Mouse (Mus musculus): ENCODE measurements around the gene Rad23a. TPM values are rescaled to one million over a fixed set of nuclear protein-coding genes. Genes with fewer than 3 reads are reported as not detected.

Rad23a gene
- polyA plus RNA-seq, 1 experiment from 2014 or later = 115 TPM

- ATAC-seq = no peak
- no peaks in the 10 kb centered on the region for H3K36me3 ChIP-seq (ENCODE audit: control insufficient read depth, insufficient read depth, low read length)
- no peak overlapping the region for H3K9ac ChIP-seq (ENCODE audit: low read depth, low read length)
- peaks cover 89% of the 10 kb centered on the region for H3K27me3 ChIP-seq (replicated peaks; ENCODE audit: control insufficient read depth, insufficient read depth, low read length)
- H3K4me1 ChIP-seq (ENCODE audit: control insufficient read depth, insufficient read depth, low read length) = peaks cover 14% of the 10 kb centered on the region
- no peak overlapping the region for H3K4me3 ChIP-seq (ENCODE audit: low read length)
- 7% methylated on average over 38 of the region's 38 CpGs for WGBS
- no peak overlapping the region for H3K27ac ChIP-seq (ENCODE audit: low read length)
- H3K9me3 ChIP-seq (ENCODE audit: control insufficient read depth, low read length) = no peaks in the 10 kb centered on the region
- H3K4me2 ChIP-seq (ENCODE audit: low read depth, low read length) = peak overlapping the region; percentile 3; the same call in 1 of the 2 replicates
These were observed 54.4 kb downstream of the Rad23a start for GRCm38 (mm10) chr8:84785756-84786677.

- H3K4me2 ChIP-seq (ENCODE audit: low read depth, low read length) = no peak overlapping the region
- peaks cover 95% of the 10 kb centered on the region for H3K27me3 ChIP-seq (replicated peaks; ENCODE audit: control insufficient read depth, insufficient read depth, low read length)
These were observed 55.0 kb downstream of the Rad23a start for GRCm38 (mm10) chr8:84785506-84785755.

GRCm38 (mm10) chr8:84784681-84785505 lies 55.6 kb downstream of the Rad23a start:
- no peak overlapping the region for H3K27ac ChIP-seq (ENCODE audit: low read length)
- no peak overlapping the region for H3K4me2 ChIP-seq (ENCODE audit: low read depth, low read length)
- no peaks in the 10 kb centered on the region for H3K9me3 ChIP-seq (ENCODE audit: control insufficient read depth, low read length)
- H3K9ac ChIP-seq (ENCODE audit: low read depth, low read length) = no peak overlapping the region
- WGBS = 9% methylated on average over 48 of the region's 48 CpGs
- H3K4me3 ChIP-seq (ENCODE audit: low read length) = no peak overlapping the region
- no peaks in the 10 kb centered on the region for H3K36me3 ChIP-seq (ENCODE audit: control insufficient read depth, insufficient read depth, low read length)
- H3K4me1 ChIP-seq (ENCODE audit: control insufficient read depth, insufficient read depth, low read length) = peaks cover 12% of the 10 kb centered on the region
- no peak for ATAC-seq
- peaks cover 93% of the 10 kb centered on the region for H3K27me3 ChIP-seq (replicated peaks; ENCODE audit: control insufficient read depth, insufficient read depth, low read length)

More at GRCm38 (mm10) chr8:84785506-84785755, 55.0 kb downstream of the Rad23a start:
- no peaks in the 10 kb centered on the region for H3K9me3 ChIP-seq (ENCODE audit: control insufficient read depth, low read length)
- peaks cover 12% of the 10 kb centered on the region for H3K4me1 ChIP-seq (ENCODE audit: control insufficient read depth, insufficient read depth, low read length)
- WGBS = 16% methylated on average over 11 of the region's 11 CpGs
- no peak for ATAC-seq
- no peak overlapping the region for H3K4me3 ChIP-seq (ENCODE audit: low read length)
- no peak overlapping the region for H3K27ac ChIP-seq (ENCODE audit: low read length)
- H3K9ac ChIP-seq (ENCODE audit: low read depth, low read length) = no peak overlapping the region
- no peaks in the 10 kb centered on the region for H3K36me3 ChIP-seq (ENCODE audit: control insufficient read depth, insufficient read depth, low read length)

Small RNAs within 50 kb of the gene (microRNA-seq; reads per million reads assigned to microRNA genes)
- 2.0 reads per million for gene Mir7069

Other genes starting within 250 kb of the Rad23a start
- 77.7 and 78.7 TPM in 2 replicates for gene Ier2, start 177.8 kb downstream of the Rad23a start, polyA plus RNA-seq (2015; fragmentation: Nextera tagmentation; extraction: Ambion mirVana)
- 60.0 and 67.1 TPM in 2 replicates for gene Trmt1, start 154.4 kb downstream of the Rad23a start, polyA plus RNA-seq (2015; fragmentation: Nextera tagmentation; extraction: Ambion mirVana)
- 11.0 and 14.8 TPM in 2 replicates for gene Nacc1, start 152.8 kb downstream of the Rad23a start, polyA plus RNA-seq (2015; fragmentation: Nextera tagmentation; extraction: Ambion mirVana)
- 4.9 and 5.0 TPM in 2 replicates for gene Lyl1, start 139.2 kb downstream of the Rad23a start, polyA plus RNA-seq (2015; fragmentation: Nextera tagmentation; extraction: Ambion mirVana)
- gene G430095P16Rik, start 117.7 kb downstream of the Rad23a start, polyA plus RNA-seq (2015; fragmentation: Nextera tagmentation; extraction: Ambion mirVana) = 2.0 and 2.6 TPM in 2 replicates
- gene Nfix, start 40.3 kb downstream of the Rad23a start, polyA plus RNA-seq (2015; fragmentation: Nextera tagmentation; extraction: Ambion mirVana) = 9.7 and 11.8 TPM in 2 replicates
- 4.2 and 4.4 TPM in 2 replicates for gene Dand5, start 17.8 kb downstream of the Rad23a start, polyA plus RNA-seq (2015; fragmentation: Nextera tagmentation; extraction: Ambion mirVana)
- gene Gadd45gip1, start 9.1 kb downstream of the Rad23a start, polyA plus RNA-seq (2015; fragmentation: Nextera tagmentation; extraction: Ambion mirVana) = 61.8 and 63.4 TPM in 2 replicates
- 1,204 and 1,241 TPM in 2 replicates for gene Calr, start 6.3 kb upstream of the Rad23a start, polyA plus RNA-seq (2015; fragmentation: Nextera tagmentation; extraction: Ambion mirVana)
- 86.0 and 91.7 TPM in 2 replicates for gene Farsa, start 16.3 kb upstream of the Rad23a start, polyA plus RNA-seq (2015; fragmentation: Nextera tagmentation; extraction: Ambion mirVana)
- 39.5 and 45.4 TPM in 2 replicates for gene Syce2, start 31.4 kb upstream of the Rad23a start, polyA plus RNA-seq (2015; fragmentation: Nextera tagmentation; extraction: Ambion mirVana)
- 53.3 and 53.8 TPM in 2 replicates for gene Gcdh, start 53.3 kb upstream of the Rad23a start, polyA plus RNA-seq (2015; fragmentation: Nextera tagmentation; extraction: Ambion mirVana)
- gene Klf1, start 61.3 kb upstream of the Rad23a start, polyA plus RNA-seq (2015; fragmentation: Nextera tagmentation; extraction: Ambion mirVana) = 4.9 and 10.3 TPM in 2 replicates
- gene Dnase2a, start 67.9 kb upstream of the Rad23a start, polyA plus RNA-seq (2015; fragmentation: Nextera tagmentation; extraction: Ambion mirVana) = 7.3 and 10.2 TPM in 2 replicates
- gene Mast1, start 96.7 kb upstream of the Rad23a start, polyA plus RNA-seq (2015; fragmentation: Nextera tagmentation; extraction: Ambion mirVana) = 1.2 and 1.6 TPM in 2 replicates
- 0.18 and 0.24 TPM in 2 replicates for gene Rtbdn, start 106.3 kb upstream of the Rad23a start, polyA plus RNA-seq (2015; fragmentation: Nextera tagmentation; extraction: Ambion mirVana)
- not detected in 2 replicates for gene Gm49661, start 128.8 kb upstream of the Rad23a start, polyA plus RNA-seq (2015; fragmentation: Nextera tagmentation; extraction: Ambion mirVana)
- gene Prdx2, start 128.9 kb upstream of the Rad23a start, polyA plus RNA-seq (2015; fragmentation: Nextera tagmentation; extraction: Ambion mirVana) = 533 and 590 TPM in 2 replicates
- 102 and 120 TPM in 2 replicates for gene Rnaseh2a, start 129.1 kb upstream of the Rad23a start, polyA plus RNA-seq (2015; fragmentation: Nextera tagmentation; extraction: Ambion mirVana)
- 18.2 and 25.5 TPM in 2 replicates for gene Junb, start 138.1 kb upstream of the Rad23a start, polyA plus RNA-seq (2015; fragmentation: Nextera tagmentation; extraction: Ambion mirVana)
- 96.9 and 108 TPM in 2 replicates for gene Hook2, start 149.9 kb upstream of the Rad23a start, polyA plus RNA-seq (2015; fragmentation: Nextera tagmentation; extraction: Ambion mirVana)
- gene Best2, start 173.9 kb upstream of the Rad23a start, polyA plus RNA-seq (2015; fragmentation: Nextera tagmentation; extraction: Ambion mirVana) = 0.09 and 0.28 TPM in 2 replicates
- 139 and 144 TPM in 2 replicates for gene Asna1, start 184.6 kb upstream of the Rad23a start, polyA plus RNA-seq (2015; fragmentation: Nextera tagmentation; extraction: Ambion mirVana)
- gene Trir, start 186.2 kb upstream of the Rad23a start, polyA plus RNA-seq (2015; fragmentation: Nextera tagmentation; extraction: Ambion mirVana) = 79.0 and 81.4 TPM in 2 replicates
- 21.6 and 22.0 TPM in 2 replicates for gene Tnpo2, start 196.2 kb upstream of the Rad23a start, polyA plus RNA-seq (2015; fragmentation: Nextera tagmentation; extraction: Ambion mirVana)
- 28.2 and 30.7 TPM in 2 replicates for gene Fbxw9, start 219.4 kb upstream of the Rad23a start, polyA plus RNA-seq (2015; fragmentation: Nextera tagmentation; extraction: Ambion mirVana)
- not detected in 2 replicates for gene Gm5741, start 227.3 kb upstream of the Rad23a start, polyA plus RNA-seq (2015; fragmentation: Nextera tagmentation; extraction: Ambion mirVana)
- gene Dhps, start 231.1 kb upstream of the Rad23a start, polyA plus RNA-seq (2015; fragmentation: Nextera tagmentation; extraction: Ambion mirVana) = 56.0 and 57.4 TPM in 2 replicates
- gene Wdr83os, start 240.1 kb upstream of the Rad23a start, polyA plus RNA-seq (2015; fragmentation: Nextera tagmentation; extraction: Ambion mirVana) = 138 and 146 TPM in 2 replicates
- 39.7 and 43.8 TPM in 2 replicates for gene Wdr83, start 240.6 kb upstream of the Rad23a start, polyA plus RNA-seq (2015; fragmentation: Nextera tagmentation; extraction: Ambion mirVana)
- gene Man2b1, start 242.6 kb upstream of the Rad23a start, polyA plus RNA-seq (2015; fragmentation: Nextera tagmentation; extraction: Ambion mirVana) = 72.4 and 85.5 TPM in 2 replicates

All from intestine, embryonic 16.5 days (tissue).